Mouse (Mus musculus) G1E (cell line): ENCODE data around the gene Minos1. TPM values are rescaled to one million over a fixed set of nuclear protein-coding genes. Genes with fewer than 3 reads are reported as not detected.

ENCODE experiments used
- ATAC-seq: 2 replicates; pipeline ENCODE4 v1.8.0; 2016; ENCODE audit warnings: mild to moderate bottlenecking; ENCODE audit not compliant: insufficient number of reproducible peaks, poor library complexity, low FRiP score, severe bottlenecking; ENCODE audit errors: extremely low read depth
- DNase-seq: peaks from one replicate; pipeline ENCODE4 v3.0.0; 2012; ENCODE audit warnings: low spot score
- H3K27me3 ChIP-seq: 2 replicates; pipeline ENCODE4 v1.6.1; 2012; ENCODE audit warnings: mild to moderate bottlenecking, low read length, inconsistent platforms; ENCODE audit not compliant: insufficient read depth
- H3K36me3 ChIP-seq: replicated peaks from 2 replicates; pipeline ENCODE3; 2012; ENCODE audit warnings: mild to moderate bottlenecking, inconsistent platforms
- H3K4me1 ChIP-seq: 2 replicates; pipeline ENCODE4 v1.6.1; 2012; ENCODE audit warnings: low read depth, low read length, inconsistent platforms, mixed read lengths; ENCODE audit not compliant: insufficient read depth
- H3K4me3 ChIP-seq: 2 replicates; pipeline ENCODE4 v1.5.1; 2012; ENCODE audit warnings: low read depth, mild to moderate bottlenecking, inconsistent platforms, low read length, moderate library complexity, mixed read lengths
- H3K9me3 ChIP-seq: replicated peaks from 2 replicates; pipeline ENCODE4 v1.6.1; 2012; ENCODE audit warnings: inconsistent platforms
- CTCF ChIP-seq: IDR thresholded peaks from 2 replicates; pipeline ENCODE4 v1.5.1; 2012; ENCODE audit warnings: low read depth, low read length, inconsistent platforms, mixed read lengths
- GATA1 ChIP-seq: IDR thresholded peaks from 2 replicates; pipeline ENCODE4 v1.6.1; 2012; ENCODE audit warnings: borderline replicate concordance, low read length, inconsistent platforms, mixed read lengths
- GATA2 ChIP-seq: IDR thresholded peaks from 2 replicates; pipeline ENCODE4 v1.6.1; 2012; ENCODE audit warnings: low read depth, low read length, inconsistent platforms, borderline replicate concordance
- POLR2AphosphoS5 ChIP-seq: IDR thresholded peaks from 2 replicates; pipeline ENCODE4 v1.6.1; 2012; ENCODE audit warnings: low read depth, low read length, inconsistent platforms; ENCODE audit not compliant: insufficient replicate concordance
- TAL1 ChIP-seq: conservative IDR thresholded peaks from 2 replicates; pipeline ENCODE4 v1.6.1; 2012; ENCODE audit warnings: low read depth, low read length, inconsistent platforms, mixed read lengths
- polyA plus RNA-seq: library from polyadenylated mRNA; stranded (reverse); fragments of >175 nt; gene quantifications from 2 replicates; pipeline ENCODE4 v1.2.3, GENCODE M21; 2012
- total RNA-seq, 2 experiments: library from RNA; stranded (forward) in 1 of 2; stranded (reverse) in 1 of 2; fragments of 200-1000 nt in 1 of 2; fragments of >200 nt in 1 of 2; fragmentation: Nextera tagmentation in 1 of 2; gene quantifications; 2 replicates each; pipeline ENCODE4 v1.2.3; 2014 to 2017

The Minos1 gene
- total and polyA plus RNA-seq, 3 experiments: 12.8 to 342 (median 323) TPM

DNA sequence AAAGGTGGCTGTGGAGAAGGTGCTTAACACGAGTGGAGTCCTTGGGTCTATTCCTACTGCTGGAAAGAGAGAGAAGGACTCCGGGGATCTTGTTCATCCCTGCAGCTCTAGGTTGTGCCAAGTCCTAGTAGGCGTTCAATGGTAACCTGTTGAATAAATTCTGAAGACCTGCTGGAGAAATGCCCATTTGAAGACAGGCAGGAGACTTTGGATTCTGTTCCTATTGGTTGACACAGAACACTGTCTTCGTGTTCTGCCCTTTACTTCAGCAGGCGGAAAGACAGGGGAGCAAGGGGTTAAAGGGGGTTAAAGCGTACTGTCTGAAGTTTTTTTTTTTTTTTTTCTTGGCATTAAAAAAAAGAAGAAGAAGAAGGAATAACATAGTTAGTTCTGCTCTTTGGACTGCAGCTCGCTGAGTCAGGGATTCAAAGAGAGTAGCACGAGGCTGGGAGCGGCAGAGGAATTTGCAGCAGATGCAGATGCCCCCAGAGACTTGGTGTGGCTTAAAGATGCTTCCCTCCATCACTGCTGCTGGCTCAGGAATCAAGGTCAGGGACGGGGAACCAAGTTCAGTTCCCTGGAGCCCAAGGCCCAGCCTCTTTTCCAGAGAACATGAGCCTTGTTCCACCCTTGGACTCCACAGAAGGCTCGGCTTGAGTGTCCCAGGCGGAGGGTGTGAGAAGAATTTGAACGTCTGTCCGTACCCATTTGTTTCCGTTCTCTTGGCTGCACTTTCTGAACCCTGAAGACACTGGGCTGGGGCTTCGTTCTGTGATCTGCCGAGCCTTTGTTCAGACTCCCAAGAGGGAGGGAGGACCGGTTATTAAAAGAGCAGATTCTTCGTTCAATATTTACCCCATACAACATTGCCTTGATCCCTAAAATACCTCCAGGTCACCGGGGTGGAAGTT lies 44.4 kb upstream of the Minos1 start:
- no peak for DNase-seq
- no peak for ATAC-seq
- no peak overlapping the region for H3K4me3 ChIP-seq
- TF ChIP-seq GATA2 (no peak), CTCF (no peak), TAL1 (no peak), GATA1 (no peak), POLR2AphosphoS5 (no peak)
- H3K27me3 ChIP-seq: no peaks in the 10 kb centered on the region; the same call in 1 of the 2 replicates
- H3K4me1 ChIP-seq: peaks cover 11% of the 10 kb centered on the region
- H3K9me3 ChIP-seq: peaks cover 14% of the 10 kb centered on the region
- no peaks in the 10 kb centered on the region for H3K36me3 ChIP-seq

DNA sequence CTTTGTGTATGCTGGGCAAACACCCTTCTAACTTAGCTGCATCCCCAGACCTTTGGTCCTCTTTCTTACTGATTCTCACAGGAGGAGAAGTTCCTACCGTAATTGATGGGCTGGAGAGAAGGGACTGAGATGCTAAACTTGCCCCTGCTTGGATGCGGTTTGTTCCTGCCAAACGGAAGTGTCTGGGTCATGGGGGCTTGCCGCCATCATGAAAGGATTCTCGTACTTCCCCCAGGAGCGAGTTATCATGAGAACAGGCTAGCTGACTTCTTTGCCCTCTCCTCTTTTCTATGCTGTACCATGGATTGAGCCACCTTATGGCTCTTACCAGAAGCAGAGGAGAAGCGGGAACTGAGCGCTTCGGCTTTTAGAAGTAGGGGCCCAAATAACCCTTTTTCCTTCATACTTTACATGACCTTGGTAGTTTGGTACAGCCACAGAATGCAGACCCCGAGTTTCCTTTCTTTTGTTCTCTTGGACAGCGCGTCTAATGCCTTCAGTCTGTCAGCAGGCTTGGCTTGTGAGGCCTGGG lies 38.9 kb upstream of the Minos1 start:
- Histone ChIP-seq H3K27me3 (peaks cover 14% of the 10 kb centered on the region), H3K9me3 (no peaks in the 10 kb centered on the region), H3K4me1 (peaks cover 7% of the 10 kb centered on the region), H3K36me3 (no peaks in the 10 kb centered on the region), H3K4me3 (no peak overlapping the region)
- DNase-seq: no peak
- TF ChIP-seq CTCF (no peak), TAL1 (no peak), GATA2 (no peak), GATA1 (no peak), POLR2AphosphoS5 (no peak)
- ATAC-seq: no peak

DNA sequence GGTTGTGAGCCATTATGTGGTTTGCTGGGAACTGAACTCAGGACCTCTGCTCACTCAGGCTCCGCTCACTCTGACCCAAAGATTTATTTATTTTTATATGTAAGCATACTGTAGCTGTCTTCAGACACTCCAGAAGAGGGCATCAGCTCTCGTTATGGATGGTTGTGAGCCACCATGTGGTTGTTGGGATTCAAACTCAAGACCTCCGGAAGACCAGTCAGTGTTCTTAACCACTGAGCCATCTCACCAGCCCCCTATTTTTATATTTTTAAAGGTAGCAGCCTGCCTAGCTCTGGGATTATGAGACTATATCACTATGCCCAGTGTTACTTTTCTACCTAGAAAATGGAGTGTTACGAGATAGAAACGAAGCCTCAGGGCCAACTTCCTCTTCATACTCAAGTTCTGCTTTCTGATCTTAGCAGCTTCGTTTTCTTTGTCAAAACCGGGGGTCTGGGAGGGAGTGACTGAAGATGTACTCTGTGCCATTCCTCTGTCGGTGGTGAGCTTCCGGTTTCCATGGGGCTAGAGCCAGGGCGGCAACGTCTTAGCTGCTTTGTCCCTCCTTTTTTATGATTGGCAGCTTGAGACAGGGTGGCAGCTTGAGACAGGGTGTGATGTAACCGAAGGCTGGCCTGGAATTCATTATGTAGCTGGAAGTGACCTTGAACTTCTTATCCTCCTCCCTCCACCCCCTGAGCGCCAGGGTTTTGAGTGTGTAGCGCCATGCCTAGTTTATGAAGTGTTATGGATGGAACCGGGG lies 38.3 kb upstream of the Minos1 start:
- no peak for ATAC-seq
- peaks cover 7% of the 10 kb centered on the region for H3K4me1 ChIP-seq
- no peaks in the 10 kb centered on the region for H3K9me3 ChIP-seq
- TF ChIP-seq GATA2: no peak
- no peak for TF ChIP-seq POLR2AphosphoS5
- no peak for TF ChIP-seq CTCF
- TF ChIP-seq GATA1: no peak
- no peak for TF ChIP-seq TAL1
- H3K36me3 ChIP-seq: no peaks in the 10 kb centered on the region
- no peak for DNase-seq
- H3K4me3 ChIP-seq: no peak overlapping the region
- peaks cover 20% of the 10 kb centered on the region for H3K27me3 ChIP-seq

DNA sequence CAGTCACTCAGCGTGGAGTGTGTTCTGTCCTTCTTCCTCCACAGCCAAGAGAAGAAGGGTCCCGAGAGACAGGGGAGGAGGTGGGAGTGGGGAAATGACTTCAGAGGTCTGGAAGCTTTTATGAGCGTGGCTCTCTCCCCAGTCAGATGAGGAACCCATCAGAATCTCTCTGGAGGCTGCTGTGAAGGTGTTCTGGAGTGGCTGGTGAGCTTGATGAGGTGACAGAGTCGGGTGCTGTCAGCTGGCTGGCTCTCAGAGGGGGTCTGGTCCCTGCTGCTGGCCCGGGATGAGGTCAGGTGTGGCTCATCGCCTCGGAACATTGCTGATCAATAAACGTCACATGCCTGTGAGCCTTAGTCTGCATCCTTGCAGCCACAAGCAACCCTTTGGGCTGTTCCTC lies 36.2 kb upstream of the Minos1 start:
- Histone ChIP-seq H3K4me1 (peaks cover 7% of the 10 kb centered on the region), H3K9me3 (no peaks in the 10 kb centered on the region), H3K4me3 (no peak overlapping the region), H3K27me3 (peaks cover 25% of the 10 kb centered on the region), H3K36me3 (no peaks in the 10 kb centered on the region)
- ATAC-seq: no peak
- TF ChIP-seq GATA2 (no peak), POLR2AphosphoS5 (no peak), TAL1 (no peak), GATA1 (no peak), CTCF (no peak)
- no peak for DNase-seq

DNA sequence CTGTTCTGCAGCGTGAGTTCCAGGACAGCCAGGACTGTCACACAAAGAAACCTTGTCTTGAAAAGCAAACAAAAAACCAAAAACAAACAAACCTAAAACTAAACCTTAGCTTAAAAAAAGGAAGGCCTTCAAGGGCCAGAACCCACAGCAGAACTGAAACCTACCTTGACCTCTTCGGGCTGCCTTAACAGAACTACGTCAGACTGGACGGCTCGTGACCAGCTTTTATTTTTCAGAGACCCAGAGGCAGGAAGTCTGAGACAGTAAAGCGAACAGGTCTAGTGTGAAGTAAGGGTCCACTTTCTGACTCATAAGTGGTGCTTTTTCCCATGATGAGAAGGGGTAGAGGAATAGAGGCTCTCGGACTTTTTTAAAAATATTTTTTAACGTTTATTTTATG lies 35.3 kb upstream of the Minos1 start:
- Histone ChIP-seq H3K4me3 (no peak overlapping the region), H3K27me3 (peaks cover 25% of the 10 kb centered on the region), H3K36me3 (no peaks in the 10 kb centered on the region), H3K9me3 (no peaks in the 10 kb centered on the region), H3K4me1 (peaks cover 7% of the 10 kb centered on the region)
- ATAC-seq (no peak), DNase-seq (no peak)
- TF ChIP-seq GATA1 (no peak), CTCF (no peak), GATA2 (no peak), POLR2AphosphoS5 (no peak), TAL1 (no peak)

DNA sequence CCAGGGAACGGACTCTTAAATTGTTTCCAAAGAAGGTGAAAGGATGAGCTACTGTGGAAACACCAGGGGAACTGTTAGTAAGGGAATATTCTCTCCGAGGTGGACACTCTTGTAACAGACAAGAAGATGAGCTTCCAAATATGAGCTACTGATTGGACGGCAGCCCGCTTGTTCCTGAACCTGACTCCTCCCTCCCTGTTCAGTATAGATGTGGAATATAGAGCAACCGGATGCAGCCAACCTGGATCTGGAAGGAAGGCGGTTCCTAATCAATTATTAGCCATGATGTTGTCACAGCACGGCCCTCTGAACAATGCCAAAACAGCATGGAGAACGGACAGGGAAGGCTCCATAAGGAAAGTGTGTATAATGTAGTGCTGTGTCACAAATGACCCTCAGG lies 34.3 kb upstream of the Minos1 start:
- no peak for TF ChIP-seq GATA2
- TF ChIP-seq TAL1: no peak
- no peak for TF ChIP-seq POLR2AphosphoS5
- TF ChIP-seq CTCF: no peak
- no peak for TF ChIP-seq GATA1
- no peaks in the 10 kb centered on the region for H3K36me3 ChIP-seq
- H3K27me3 ChIP-seq: peaks cover 25% of the 10 kb centered on the region
- DNase-seq: no peak
- H3K9me3 ChIP-seq: no peaks in the 10 kb centered on the region
- H3K4me1 ChIP-seq: peaks cover 7% of the 10 kb centered on the region
- H3K4me3 ChIP-seq: no peak overlapping the region
- no peak for ATAC-seq
